Mouse (Mus musculus) brain, embryonic 14.5 days (tissue): ENCODE measurements around the gene Trmt2b.

ENCODE experiments used
- CTCF ChIP-seq: fragments of 200-500 bp; IDR thresholded peaks from 2 replicates; pipeline ENCODE4 v1.5.1; 2012; ENCODE audit warnings: inconsistent platforms, mild to moderate bottlenecking, moderate library complexity, borderline replicate concordance; ENCODE audit not compliant: insufficient read depth, insufficient read length; ENCODE audit errors: extremely low read depth
- POLR2A ChIP-seq: fragments of 200-500 bp; IDR thresholded peaks from 2 replicates; pipeline ENCODE4 v1.6.1; 2012; ENCODE audit warnings: mild to moderate bottlenecking, inconsistent platforms, borderline replicate concordance; ENCODE audit not compliant: poor library complexity, insufficient read depth, insufficient read length, severe bottlenecking; ENCODE audit errors: extremely low read depth

- no peak for TF ChIP-seq CTCF
- no peak for TF ChIP-seq POLR2A
Measured at GRCm38 (mm10) chrX:134208491-134208890, 68.3 kb downstream of the Trmt2b start.
